Mouse (Mus musculus): ENCODE measurements around the gene Myo6. TPM values are rescaled to one million over a fixed set of nuclear protein-coding genes. Genes with fewer than 3 reads are reported as not detected.
A peak's percentile ranks its signal among the peaks of the same experiment; 100 is the strongest.

The Myo6 gene
- total and polyA plus RNA-seq, 3 experiments: 1.2 to 1.6 TPM; not detected in 1

GRCm38 (mm10) chr9:80313610-80314009 lies 148.8 kb downstream of the Myo6 start:
- no peak overlapping the region for H3K9ac ChIP-seq (ENCODE audit: control insufficient read depth, low read depth, low read length, poor library complexity, severe bottlenecking)
- no peak overlapping the region for H3K4me3 ChIP-seq (ENCODE audit: control insufficient read depth in 1 of 2, insufficient read depth in 1 of 2, low read depth in 2 of 2, low read length in 2 of 2)
- no peak overlapping the region for H3K27ac ChIP-seq (ENCODE audit: control insufficient read depth, low read depth, low read length)
- no peaks in the 10 kb centered on the region for H3K27me3 ChIP-seq (ENCODE audit: control insufficient read depth in 1 of 2, insufficient read depth in 2 of 2, low read length in 2 of 2)
- no peak for DNase-seq (ENCODE audit: low read depth, low spot score)
- H3K36me3 ChIP-seq (ENCODE audit: control insufficient read depth in 1 of 2, insufficient read depth in 2 of 2, low read length in 2 of 2): peaks cover 0 to 3% of the 10 kb centered on the region in 2 experiments; a peak in 1 of 4 replicates
- TF ChIP-seq EP300 (IDR thresholded peaks at IDR 0.05; ENCODE audit: low read depth in 1 of 2, low read length in 2 of 2) (no peak), MAX (IDR thresholded peaks at IDR 0.05; ENCODE audit: low read length) (no peak), ZKSCAN1 (IDR thresholded peaks at IDR 0.05; ENCODE audit: low read depth, low read length) (no peak), NRF1 (IDR thresholded peaks at IDR 0.05; ENCODE audit: insufficient read depth, low read depth, low read length, poor library complexity, severe bottlenecking) (no peak), NELFE (IDR thresholded peaks at IDR 0.05; ENCODE audit: low read depth, low read length) (no peak), ZC3H11A (IDR thresholded peaks at IDR 0.05; ENCODE audit: low read depth, low read length) (no peak), TBP (IDR thresholded peaks at IDR 0.05; ENCODE audit: low read depth, low read length) (no peak), POLR2AphosphoS5 (IDR thresholded peaks at IDR 0.05; ENCODE audit: borderline replicate concordance, low read depth, low read length) (no peak), ELF1 (IDR thresholded peaks at IDR 0.05; ENCODE audit: low read depth, low read length) (no peak)
- peaks cover 0 to 2% of the 10 kb centered on the region in 2 experiments; a peak in 1 of 4 replicates for H3K4me1 ChIP-seq (ENCODE audit: control insufficient read depth in 1 of 2, insufficient read depth in 2 of 2, low read length in 2 of 2)
- no peaks in the 10 kb centered on the region for H3K9me3 ChIP-seq (replicated peaks; ENCODE audit: insufficient read depth, low read length)
- no peaks in the 10 kb centered on the region for H3K79me2 ChIP-seq (ENCODE audit: control insufficient read depth, insufficient read depth, low read length, poor library complexity)

- peaks cover 0 to 8% of the 10 kb centered on the region in 2 experiments; a peak in 2 of 4 replicates for H3K36me3 ChIP-seq (ENCODE audit: control insufficient read depth in 1 of 2, insufficient read depth in 2 of 2, low read length in 2 of 2)
- H3K9ac ChIP-seq (ENCODE audit: control insufficient read depth, low read depth, low read length, poor library complexity, severe bottlenecking): no peak overlapping the region
- H3K27ac ChIP-seq (ENCODE audit: control insufficient read depth, low read depth, low read length): no peak overlapping the region
- DNase-seq (ENCODE audit: low read depth, low spot score): no peak
- H3K4me3 ChIP-seq (ENCODE audit: control insufficient read depth in 1 of 2, insufficient read depth in 1 of 2, low read depth in 2 of 2, low read length in 2 of 2): no peak overlapping the region
- no peak for TF ChIP-seq ELF1 (IDR thresholded peaks at IDR 0.05; ENCODE audit: low read depth, low read length)
- no peak for TF ChIP-seq GABPA (IDR thresholded peaks at IDR 0.05; ENCODE audit: low read depth, low read length)
- TF ChIP-seq SMC3 (IDR thresholded peaks at IDR 0.05; ENCODE audit: low read depth, low read length): no peak
- no peak for TF ChIP-seq USF1 (IDR thresholded peaks at IDR 0.05; ENCODE audit: low read depth, low read length)
- H3K9me3 ChIP-seq (replicated peaks; ENCODE audit: insufficient read depth, low read length): no peaks in the 10 kb centered on the region
- H3K4me1 ChIP-seq (ENCODE audit: control insufficient read depth in 1 of 2, insufficient read depth in 2 of 2, low read length in 2 of 2): peaks cover 0 to 7% of the 10 kb centered on the region in 2 experiments; a peak in 2 of 4 replicates
- H3K79me2 ChIP-seq (ENCODE audit: control insufficient read depth, insufficient read depth, low read length, poor library complexity): no peaks in the 10 kb centered on the region
- H3K27me3 ChIP-seq (ENCODE audit: control insufficient read depth in 1 of 2, insufficient read depth in 2 of 2, low read length in 2 of 2): no peaks in the 10 kb centered on the region
Observed at GRCm38 (mm10) chr9:80315922-80316321, 151.1 kb downstream of the Myo6 start.

DNA sequence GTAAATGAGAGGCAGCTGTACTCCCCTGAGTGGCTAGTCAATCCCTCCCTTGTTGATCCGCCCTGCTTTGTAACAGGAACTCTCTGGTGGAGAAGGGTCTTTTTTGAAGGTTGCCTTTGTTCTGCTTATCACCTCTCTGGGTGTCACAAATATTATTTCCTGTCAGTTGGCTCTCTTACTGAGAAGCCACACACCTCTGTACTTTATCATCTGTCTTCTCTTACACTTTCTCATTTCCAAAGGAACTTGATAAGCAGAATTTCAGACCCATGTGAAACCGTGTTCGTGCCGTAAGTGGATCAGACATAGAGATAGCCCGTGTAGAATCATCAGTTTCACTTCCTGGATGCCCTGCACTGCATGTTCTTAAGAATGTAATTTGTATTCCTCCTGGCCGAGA lies 153.2 kb downstream of the Myo6 start:
- Histone ChIP-seq H3K4me1 (ENCODE audit: control insufficient read depth in 1 of 2, insufficient read depth in 2 of 2, low read length in 2 of 2) (peaks cover 0 to 8% of the 10 kb centered on the region in 2 experiments; a peak in 2 of 4 replicates), H3K79me2 (ENCODE audit: control insufficient read depth, insufficient read depth, low read length, poor library complexity) (no peaks in the 10 kb centered on the region), H3K9ac (ENCODE audit: control insufficient read depth, low read depth, low read length, poor library complexity, severe bottlenecking) (no peak overlapping the region), H3K9me3 (replicated peaks; ENCODE audit: insufficient read depth, low read length) (no peaks in the 10 kb centered on the region), H3K27ac (ENCODE audit: control insufficient read depth, low read depth, low read length) (peak overlapping the region; percentile 82), H3K4me3 (ENCODE audit: control insufficient read depth in 1 of 2, insufficient read depth in 1 of 2, low read depth in 2 of 2, low read length in 2 of 2) (peak overlapping the region in 1 of 2 experiments; percentile 20; a peak in 1 of 4 replicates), H3K36me3 (ENCODE audit: control insufficient read depth in 1 of 2, insufficient read depth in 2 of 2, low read length in 2 of 2) (peaks cover 0 to 8% of the 10 kb centered on the region in 2 experiments; a peak in 2 of 4 replicates), H3K27me3 (ENCODE audit: control insufficient read depth in 1 of 2, insufficient read depth in 2 of 2, low read length in 2 of 2) (no peaks in the 10 kb centered on the region)
- peak; percentile 81 for DNase-seq (ENCODE audit: low read depth, low spot score)
- TF ChIP-seq NELFE (IDR thresholded peaks at IDR 0.05; ENCODE audit: low read depth, low read length) (no peak; the same call in 1 of the 2 replicates), MXI1 (IDR thresholded peaks at IDR 0.05; ENCODE audit: low read depth, low read length) (peak; percentile 30; the same call in 1 of the 2 replicates), TBP (IDR thresholded peaks at IDR 0.05; ENCODE audit: low read depth, low read length) (0 out of 2 replicates have a peak, but pooled peaks have one; percentile 20), MYC (IDR thresholded peaks at IDR 0.05; ENCODE audit: low read depth, low read length) (peak; percentile 43; the same call in 1 of the 2 replicates), RAD21 (IDR thresholded peaks at IDR 0.05; ENCODE audit: low read depth, low read length) (no peak), ELF1 (IDR thresholded peaks at IDR 0.05; ENCODE audit: low read depth, low read length) (no peak), POLR2A (IDR thresholded peaks at IDR 0.05; ENCODE audit: control insufficient read depth in 1 of 2, insufficient read depth in 1 of 2, low read depth in 1 of 2, low read length in 2 of 2, poor library complexity in 1 of 2) (no peak), SMC3 (IDR thresholded peaks at IDR 0.05; ENCODE audit: low read depth, low read length) (no peak), UBTF (IDR thresholded peaks at IDR 0.05; ENCODE audit: borderline replicate concordance, insufficient read depth, low read depth, low read length) (no peak), MAZ (IDR thresholded peaks at IDR 0.05; ENCODE audit: low read depth, low read length) (no peak), CHD1 (IDR thresholded peaks at IDR 0.05; ENCODE audit: low read depth, low read length) (no peak), POLR2AphosphoS2 (IDR thresholded peaks at IDR 0.05; ENCODE audit: low read length) (no peak), EP300 (IDR thresholded peaks at IDR 0.05; ENCODE audit: low read depth in 1 of 2, low read length in 2 of 2) (peak; percentile 78 to 92), TAL1 (IDR thresholded peaks at IDR 0.05; ENCODE audit: low read length) (no peak), KAT2A (conservative IDR thresholded peaks at IDR 0.05; ENCODE audit: low read depth, low read length) (no peak), JUND (IDR thresholded peaks at IDR 0.05; ENCODE audit: low read depth, low read length) (no peak), ZC3H11A (IDR thresholded peaks at IDR 0.05; ENCODE audit: low read depth, low read length) (no peak), USF1 (IDR thresholded peaks at IDR 0.05; ENCODE audit: low read depth, low read length) (no peak), ETS1 (IDR thresholded peaks at IDR 0.05; ENCODE audit: low read depth, low read length) (peak; percentile 84), SIN3A (IDR thresholded peaks at IDR 0.05; ENCODE audit: low read length) (peak; percentile 54; the same call in 1 of the 2 replicates)

Data from MEL (cell line).